Mouse (Mus musculus): ENCODE data around the gene Gm3755. TPM values are rescaled to one million over a fixed set of nuclear protein-coding genes. Genes with fewer than 3 reads are reported as not detected.
"Not testable (repeated sequence)": the region's sequence is repeated elsewhere in the genome, so short reads cannot be mapped to it uniquely, and the experiment has no call there.

The Gm3755 gene
- not detected for polyA plus RNA-seq (2012; fragmentation: generic; extraction: Trizol)
- long read RNA-seq, experiment 1, result 0 reads
- long read RNA-seq, experiment 2, result 0 reads

DNA sequence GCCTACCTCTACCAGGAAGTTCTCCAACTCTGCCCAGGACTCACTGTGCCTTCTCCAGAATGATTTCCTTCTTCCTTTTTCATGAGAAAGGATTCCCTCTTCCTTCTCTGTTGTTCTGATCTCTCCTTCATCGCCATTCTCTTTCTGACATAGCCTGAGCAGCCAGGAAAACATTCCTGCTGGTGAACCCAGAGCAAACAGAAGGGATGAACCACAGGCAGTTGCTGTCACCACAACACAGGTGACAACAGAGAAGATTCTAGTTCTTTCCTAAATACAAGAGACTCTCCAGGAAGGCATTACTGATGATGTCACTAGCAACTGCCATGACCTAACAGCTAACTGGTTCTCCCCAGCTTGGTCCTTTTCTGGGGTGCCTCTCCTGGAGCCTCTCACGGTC is at the start of gene Gm3755:
TSS of gene Gm3755 (minus strand) at position 101 of the 400 bp plus-strand sequence.
- not testable (repeated sequence) for H3K79me3 ChIP-seq (ENCODE audit: low read depth); H3K27me3 ChIP-seq (ENCODE audit: control insufficient read depth, insufficient read depth, insufficient read length); H3ac ChIP-seq (ENCODE audit: control insufficient read depth, insufficient read length, low read depth); H3K36me3 ChIP-seq (ENCODE audit: control insufficient read depth, insufficient read depth); H3K4me3 ChIP-seq (ENCODE audit: insufficient read depth, poor library complexity, severe bottlenecking); H3K79me2 ChIP-seq (ENCODE audit: control insufficient read depth, insufficient read depth)

DNA sequence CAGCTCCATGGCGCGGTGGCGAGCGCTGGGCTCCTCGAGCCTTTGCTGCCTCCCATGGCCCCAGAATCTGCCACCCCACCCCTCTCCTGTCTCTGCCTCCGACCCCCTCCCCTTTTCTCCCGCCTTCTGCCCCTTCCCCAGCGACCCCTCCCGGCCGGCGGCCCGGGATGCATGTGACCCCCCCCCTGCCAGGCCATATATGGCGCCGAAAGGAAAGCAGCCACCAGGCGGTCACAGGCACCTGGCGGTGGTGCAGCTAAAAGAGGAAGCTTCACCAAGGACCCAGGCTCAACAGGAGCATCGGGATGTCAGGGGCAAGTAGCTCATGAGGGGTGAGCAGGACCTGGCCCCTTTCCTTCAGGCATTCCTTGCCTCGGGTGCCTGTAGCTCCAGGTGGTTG is 38.0 kb upstream of the Gm3755 start:
- H3K79me2 ChIP-seq (ENCODE audit: control insufficient read depth, insufficient read depth); H3K4me3 ChIP-seq (ENCODE audit: insufficient read depth, poor library complexity, severe bottlenecking); H3K27me3 ChIP-seq (ENCODE audit: control insufficient read depth, insufficient read depth, insufficient read length); H3ac ChIP-seq (ENCODE audit: control insufficient read depth, insufficient read length, low read depth); H3K36me3 ChIP-seq (ENCODE audit: control insufficient read depth, insufficient read depth); H3K79me3 ChIP-seq (ENCODE audit: low read depth): not testable (repeated sequence)

DNA sequence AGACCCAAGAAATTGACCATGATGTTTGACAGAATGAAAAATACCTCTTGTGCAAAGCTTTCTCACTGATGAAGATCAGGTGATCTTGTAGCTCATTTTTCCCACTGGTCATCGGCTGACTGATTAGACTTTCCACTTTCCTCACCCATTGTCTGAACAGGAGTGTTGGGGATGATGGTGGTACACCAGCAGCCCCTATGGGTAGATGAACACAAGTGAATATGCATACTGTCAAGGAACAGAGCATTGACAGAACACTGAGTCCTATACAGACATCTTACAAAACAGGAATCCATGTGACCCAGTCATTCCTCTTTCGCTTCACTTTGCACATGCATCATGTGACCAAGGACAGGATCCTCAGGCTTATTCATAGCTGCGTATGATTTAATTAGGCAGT is 32.9 kb upstream of the Gm3755 start, which contains the start of gene Gm3752:
TSS of gene Gm3752 (minus strand) at position 101 of the 400 bp plus-strand sequence.
- H3K79me3 ChIP-seq (ENCODE audit: low read depth); H3K36me3 ChIP-seq (ENCODE audit: control insufficient read depth, insufficient read depth); H3K4me3 ChIP-seq (ENCODE audit: insufficient read depth, poor library complexity, severe bottlenecking); H3K79me2 ChIP-seq (ENCODE audit: control insufficient read depth, insufficient read depth); H3K27me3 ChIP-seq (ENCODE audit: control insufficient read depth, insufficient read depth, insufficient read length); H3ac ChIP-seq (ENCODE audit: control insufficient read depth, insufficient read length, low read depth): not testable (repeated sequence)

DNA sequence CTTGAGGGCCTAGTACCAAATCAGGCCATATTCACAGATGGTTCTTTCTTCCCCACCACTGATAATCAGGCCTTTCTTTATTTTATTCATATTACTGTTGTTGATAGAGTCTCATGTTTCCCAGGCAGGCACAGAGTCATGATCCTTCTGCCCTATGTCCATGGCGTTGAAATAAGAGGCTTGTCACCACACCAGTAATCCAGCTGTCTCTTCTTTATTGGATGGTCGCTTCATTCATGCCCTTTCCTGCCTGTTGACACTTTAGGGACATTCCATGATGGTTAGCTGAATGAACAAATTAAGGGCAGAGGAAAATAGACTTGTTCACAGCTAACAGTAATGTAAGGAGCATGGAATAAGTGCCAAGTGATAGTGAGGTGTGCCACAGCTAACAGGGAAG is 28.2 kb downstream of the Gm3755 start:
- H3K36me3 ChIP-seq (ENCODE audit: control insufficient read depth, insufficient read depth), result not testable (repeated sequence)

More for the DNA sequence above, 28.2 kb downstream of the Gm3755 start:
- not testable (repeated sequence) for H3K4me3 ChIP-seq (ENCODE audit: insufficient read depth, poor library complexity, severe bottlenecking); H3K79me3 ChIP-seq (ENCODE audit: low read depth); H3K27me3 ChIP-seq (ENCODE audit: control insufficient read depth, insufficient read depth, insufficient read length); H3ac ChIP-seq (ENCODE audit: control insufficient read depth, insufficient read length, low read depth); H3K79me2 ChIP-seq (ENCODE audit: control insufficient read depth, insufficient read depth)

Other genes with a start within 250 kb of the Gm3755 start
- not detected for gene Gm3727, start 186.2 kb downstream of the Gm3755 start, polyA plus RNA-seq (2012; fragmentation: generic; extraction: Trizol)
- not detected for gene Gm3739, start 135.9 kb downstream of the Gm3755 start, polyA plus RNA-seq (2012; fragmentation: generic; extraction: Trizol)
- gene Gm5797, start 118.5 kb downstream of the Gm3755 start, polyA plus RNA-seq (2012; fragmentation: generic; extraction: Trizol), result not detected
- not detected for gene Gm8374, start 85.8 kb downstream of the Gm3755 start, polyA plus RNA-seq (2012; fragmentation: generic; extraction: Trizol)
- not detected for gene Gm3752, start 32.8 kb upstream of the Gm3755 start, polyA plus RNA-seq (2012; fragmentation: generic; extraction: Trizol)
- not detected for gene Gm3558, start 117.6 kb upstream of the Gm3755 start, polyA plus RNA-seq (2012; fragmentation: generic; extraction: Trizol)
- not detected for gene Gm10338, start 144.7 kb upstream of the Gm3755 start, polyA plus RNA-seq (2012; fragmentation: generic; extraction: Trizol)
- not detected for gene Gm10128, start 193.1 kb upstream of the Gm3755 start, polyA plus RNA-seq (2012; fragmentation: generic; extraction: Trizol)